Mouse (Mus musculus) megakaryocyte, embryonic 14.5 days (primary cell): Measurements from ENCODE around the gene Hoxd3.

ENCODE experiments used
- FLI1 ChIP-seq: IDR thresholded peaks from 2 replicates; pipeline ENCODE4 v1.6.1; 2012; ENCODE audit warnings: low read length, inconsistent platforms, mixed read lengths
- GATA1 ChIP-seq: IDR thresholded peaks from 3 replicates; pipeline ENCODE4 v1.6.1; 2012; ENCODE audit warnings: mixed read lengths, low read length, inconsistent platforms, borderline replicate concordance

GRCm38 (mm10) chr2:74739476-74739800, 27.7 kb downstream of the Hoxd3 start:
- TF ChIP-seq GATA1 (no peak), FLI1 (no peak)
